Mouse (Mus musculus) spleen, postnatal 14 days (tissue): ENCODE results near the gene Clmn.

Experiments used
- DNase-seq, 2 experiments: peaks; one replicate each; pipeline ENCODE4 v3.0.0; 2021 to 2022; ENCODE audit warnings: low spot score in 2 of 2

Gene Clmn

DNA sequence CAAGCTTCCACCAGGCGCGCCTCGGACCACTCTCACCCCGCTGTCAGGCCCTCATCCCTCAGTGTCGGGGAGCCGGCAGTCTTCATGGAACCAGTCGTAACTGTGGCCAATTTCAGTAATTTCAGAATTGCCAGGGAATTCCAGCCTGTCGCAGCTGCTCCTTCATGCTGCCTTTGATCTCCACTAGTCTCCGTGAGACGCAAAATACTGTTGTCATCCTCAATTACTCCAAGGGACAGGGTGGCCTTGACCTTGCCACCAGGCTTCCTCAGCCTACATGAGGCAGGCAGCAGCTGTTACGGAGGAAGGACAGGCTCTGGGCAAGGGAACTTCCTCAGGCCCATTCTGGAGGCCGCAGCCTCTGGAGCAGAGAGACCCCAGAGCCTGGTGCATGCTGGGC, 15.5 kb upstream of the Clmn start:
- no peak for DNase-seq

DNA sequence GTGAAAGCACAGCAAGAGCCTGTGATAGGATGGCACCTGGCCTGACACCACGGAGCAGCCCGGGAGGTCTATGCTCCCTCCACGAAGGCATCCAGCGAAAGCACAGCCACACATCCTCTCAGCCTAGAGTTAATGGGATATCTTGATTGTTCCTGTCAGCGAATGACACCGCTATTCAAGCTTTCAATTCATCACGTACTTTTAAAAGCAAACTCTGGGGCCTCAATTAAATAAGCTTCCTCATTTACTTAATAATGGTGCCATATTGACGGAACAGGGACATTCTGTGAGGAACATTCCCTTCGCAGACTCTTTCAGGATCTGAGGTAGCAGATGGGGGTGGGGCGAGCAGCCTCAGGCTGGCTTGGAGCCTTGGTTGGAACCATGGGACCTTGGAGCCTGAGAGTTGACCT, 14.7 kb upstream of the Clmn start:
- DNase-seq = no peak

DNA sequence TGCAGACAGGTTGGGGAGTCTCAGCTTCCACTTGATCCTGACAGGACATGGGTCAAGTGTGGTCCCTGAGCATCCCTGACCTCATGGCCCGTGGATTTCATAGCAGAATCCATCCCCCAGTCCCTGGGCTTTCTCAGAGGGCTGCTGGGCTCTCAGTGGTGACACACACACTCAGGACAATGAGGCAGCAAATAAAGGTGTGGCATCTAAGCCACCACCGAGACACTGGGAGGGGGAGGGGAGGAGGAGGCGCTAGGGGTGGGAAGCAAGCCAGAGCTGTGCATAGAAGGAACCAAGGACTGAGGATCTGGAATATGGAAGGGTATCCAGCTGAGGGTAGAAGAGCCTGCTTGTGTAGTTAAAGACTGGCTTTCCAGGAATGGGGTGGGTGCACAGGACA, 11.2 kb upstream of the Clmn start:
- DNase-seq = no peak

DNA sequence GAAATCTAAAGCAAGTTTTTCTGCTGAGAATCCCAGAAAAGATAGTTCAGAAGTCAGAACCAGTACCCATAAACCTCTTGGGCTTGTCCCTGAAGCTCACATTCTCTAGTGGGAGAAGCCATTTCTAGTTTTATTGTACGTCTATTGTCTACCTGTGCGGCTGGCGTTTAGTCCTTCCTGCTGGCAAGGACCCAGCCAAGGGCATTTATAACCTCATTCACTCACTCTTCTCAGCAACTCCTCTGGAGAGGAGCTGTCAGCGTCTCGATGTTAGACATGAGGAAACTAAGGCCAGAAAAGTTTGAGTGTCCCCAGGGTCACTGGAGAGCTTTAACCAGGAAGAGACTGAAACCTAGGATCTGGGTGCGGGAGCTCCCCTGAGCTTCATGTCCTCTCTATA, 7.1 kb upstream of the Clmn start:
- no peak for DNase-seq

DNA sequence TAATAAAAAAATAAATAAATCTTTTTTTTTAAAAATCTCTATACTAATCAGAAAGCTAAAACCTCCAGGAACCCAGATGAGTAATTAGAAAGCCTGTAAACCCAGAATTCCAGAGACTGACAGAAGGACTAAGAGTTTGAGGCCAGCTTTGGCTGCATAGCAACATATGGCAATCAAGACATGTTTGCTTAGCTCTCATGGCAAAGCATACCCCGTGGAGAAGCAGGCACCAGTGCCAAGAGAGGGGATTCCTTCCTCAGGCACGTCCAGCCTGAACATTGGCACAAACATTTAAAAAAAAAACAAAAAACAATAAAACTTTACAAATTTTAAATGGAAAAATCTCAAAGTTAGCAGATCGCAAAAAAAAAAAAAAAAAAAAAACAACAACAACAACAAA, 4.9 kb upstream of the Clmn start:
- DNase-seq = no peak

DNA sequence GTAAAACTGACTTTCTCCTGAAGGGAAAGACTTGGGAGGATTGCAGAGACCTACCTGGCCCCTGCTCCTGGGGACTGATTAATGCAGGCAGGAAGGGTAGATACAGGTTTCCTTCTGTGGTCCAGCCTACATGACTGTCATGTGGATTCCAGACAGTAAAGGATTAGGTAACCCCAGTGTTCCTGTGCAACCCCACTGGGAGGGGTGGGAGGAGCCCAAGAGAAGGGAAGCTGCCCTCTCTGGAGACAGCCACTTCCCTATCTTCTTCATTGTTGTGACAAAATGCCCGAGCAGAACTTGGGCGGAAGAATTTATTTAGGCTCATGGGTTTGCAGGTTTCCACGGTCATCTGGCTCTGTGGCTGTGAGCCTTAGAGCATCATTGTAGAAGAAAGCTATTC, 3.6 kb upstream of the Clmn start:
- DNase-seq = no peak

DNA sequence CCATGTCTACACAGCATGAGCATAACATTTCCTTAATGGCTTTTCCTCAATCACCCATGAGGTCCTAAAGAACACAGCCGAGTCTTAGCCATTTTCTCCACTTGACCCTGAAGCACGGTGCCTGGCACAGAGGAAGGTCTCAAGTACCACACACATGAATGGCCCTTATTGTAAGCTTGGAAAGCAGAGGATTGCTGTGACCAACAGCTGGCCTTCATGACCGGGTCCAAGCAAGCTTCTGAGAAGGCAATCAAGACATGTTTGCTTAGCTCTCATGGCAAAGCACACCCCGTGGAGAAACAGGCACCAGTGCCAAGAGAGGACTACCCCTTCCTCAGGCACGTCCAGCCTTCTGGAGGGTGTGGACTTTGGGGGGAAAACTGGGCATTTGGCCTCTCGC, 3.0 kb upstream of the Clmn start:
- no peak for DNase-seq

DNA sequence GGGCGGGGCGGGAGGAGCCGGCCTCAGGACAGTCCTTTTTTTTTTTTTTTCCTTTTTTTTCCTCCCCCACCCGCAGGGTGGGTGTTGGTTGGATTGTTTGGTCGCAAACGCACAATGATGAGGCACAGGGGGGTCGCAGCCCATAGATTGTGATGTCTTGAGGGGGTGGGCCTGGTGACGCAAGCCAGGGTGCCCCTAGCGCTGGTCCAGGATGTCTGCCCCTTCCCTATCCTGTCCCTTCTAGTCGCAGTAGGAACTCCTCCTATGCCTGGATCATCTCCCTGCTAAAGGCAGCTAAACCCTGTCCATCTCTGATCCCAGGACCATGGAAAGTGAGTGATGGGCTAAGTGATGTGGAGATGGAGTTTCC, 275 bp upstream of the Clmn start:
- DNase-seq = no peak

DNA sequence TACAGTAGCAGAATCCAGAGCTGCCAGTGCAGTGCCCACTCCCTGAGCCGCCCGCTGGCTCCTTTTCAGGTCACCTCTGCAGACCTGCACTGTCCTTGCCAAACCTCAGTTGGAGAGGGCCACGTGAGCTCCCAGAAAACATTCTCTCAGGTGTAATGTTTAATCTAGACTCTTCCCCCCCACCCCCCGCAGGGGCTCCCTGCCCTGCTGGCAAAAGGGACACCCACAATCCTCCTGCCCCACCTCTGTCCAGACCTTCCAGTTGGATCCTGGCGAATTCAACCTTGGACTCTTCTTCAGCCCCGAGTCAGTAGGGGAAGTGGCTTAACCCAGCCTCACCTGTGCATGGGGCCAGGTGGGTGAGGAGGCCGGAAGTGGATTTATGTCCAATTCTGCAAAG, 1.2 kb downstream of the Clmn start:
- DNase-seq = no peak

DNA sequence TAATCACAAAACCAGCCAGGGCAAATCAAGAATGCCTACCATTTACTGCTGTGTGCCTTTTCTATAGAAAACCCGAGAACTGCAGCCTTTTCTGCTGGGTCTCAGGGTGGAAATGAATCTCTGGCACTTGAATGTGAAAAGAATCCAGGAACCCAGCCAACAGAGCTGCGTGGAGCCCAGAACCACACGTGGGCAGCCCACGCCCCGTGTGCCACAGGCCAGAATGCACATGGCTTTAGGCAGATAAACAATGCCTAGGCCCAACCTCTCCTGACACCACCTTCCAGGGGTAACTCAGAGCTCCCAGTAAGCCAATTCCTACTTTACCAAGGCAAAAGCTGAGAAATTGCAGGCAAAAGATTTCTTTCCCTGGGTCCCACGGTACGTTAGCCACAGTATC, 5.7 kb downstream of the Clmn start:
- no peak for DNase-seq

DNA sequence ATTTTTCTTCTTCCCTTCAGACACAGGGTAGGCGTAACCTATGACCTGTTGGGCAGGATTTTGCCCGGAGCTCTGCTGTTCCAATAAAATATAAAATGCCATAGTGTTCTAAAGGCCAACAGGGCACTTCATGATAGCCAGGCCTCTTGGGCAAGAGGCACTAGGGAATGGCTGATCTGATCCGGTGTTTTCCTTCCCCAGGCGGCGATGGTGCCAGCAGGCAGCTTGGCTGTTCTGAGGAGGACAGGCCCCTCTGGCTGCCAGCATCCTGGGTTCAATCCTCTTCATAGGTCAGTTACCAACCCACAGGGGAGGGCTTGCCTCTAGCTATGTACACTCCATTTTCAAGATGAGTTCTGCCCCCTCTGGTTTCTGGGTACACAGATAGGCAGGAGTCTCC, 6.1 kb downstream of the Clmn start:
- DNase-seq = no peak

DNA sequence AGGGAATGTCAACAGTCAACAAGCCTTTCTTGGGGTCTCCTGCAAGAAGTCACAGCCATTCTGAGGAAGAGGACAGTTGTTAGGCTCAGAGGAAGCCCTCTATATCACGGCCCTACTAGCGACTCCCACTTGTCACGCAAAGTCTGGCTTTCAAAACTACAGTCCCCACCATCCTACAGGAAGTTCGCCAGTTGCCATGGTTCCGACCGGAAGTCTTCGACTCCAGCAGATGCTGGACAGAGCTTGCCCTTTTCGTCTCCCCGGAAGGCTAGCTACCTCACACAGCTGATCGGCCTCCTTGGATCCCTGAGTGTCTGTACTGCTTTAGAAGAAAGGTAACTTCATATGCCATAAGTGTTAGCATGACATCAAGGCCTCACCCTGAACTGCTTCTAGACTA, 7.3 kb downstream of the Clmn start:
- DNase-seq = no peak

DNA sequence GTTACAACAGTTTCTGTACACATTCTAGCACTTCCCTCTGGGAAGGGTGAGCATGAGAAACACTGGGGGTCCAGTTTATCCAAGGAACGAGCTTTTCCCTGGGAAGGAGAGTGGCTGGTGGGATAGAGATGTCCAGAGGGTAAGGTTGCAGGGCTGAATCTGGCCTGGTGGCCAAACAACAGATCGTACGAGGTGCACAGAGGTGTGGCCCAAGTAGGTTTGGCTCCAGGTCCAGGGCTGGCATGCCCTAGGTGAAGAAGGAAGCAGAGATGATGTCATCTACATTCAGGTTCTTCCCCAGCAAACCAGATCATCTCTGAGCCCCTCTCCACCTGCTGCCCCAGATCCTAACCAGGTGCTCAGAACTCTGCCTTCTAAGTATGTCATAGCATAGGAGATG, 8.3 kb downstream of the Clmn start:
- no peak for DNase-seq

DNA sequence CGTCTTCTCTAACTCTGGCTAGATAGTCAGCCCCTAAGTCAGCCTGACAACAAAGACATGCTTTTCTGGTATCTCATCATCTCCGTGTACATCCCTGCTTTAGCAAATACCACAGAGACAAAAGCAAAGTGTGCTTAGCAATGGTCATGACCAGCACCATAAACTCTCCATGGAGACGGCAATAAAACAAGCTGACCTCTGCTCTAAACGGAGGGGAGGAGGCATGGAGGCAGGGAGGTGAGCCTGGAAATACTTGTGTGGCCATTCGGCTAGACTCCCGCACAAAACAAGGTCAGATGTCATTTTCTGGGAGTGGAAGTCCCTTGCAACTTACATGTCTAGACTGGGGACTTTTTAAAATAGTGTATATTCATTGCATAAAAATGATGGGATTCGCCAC, 9.3 kb downstream of the Clmn start:
- DNase-seq = no peak

DNA sequence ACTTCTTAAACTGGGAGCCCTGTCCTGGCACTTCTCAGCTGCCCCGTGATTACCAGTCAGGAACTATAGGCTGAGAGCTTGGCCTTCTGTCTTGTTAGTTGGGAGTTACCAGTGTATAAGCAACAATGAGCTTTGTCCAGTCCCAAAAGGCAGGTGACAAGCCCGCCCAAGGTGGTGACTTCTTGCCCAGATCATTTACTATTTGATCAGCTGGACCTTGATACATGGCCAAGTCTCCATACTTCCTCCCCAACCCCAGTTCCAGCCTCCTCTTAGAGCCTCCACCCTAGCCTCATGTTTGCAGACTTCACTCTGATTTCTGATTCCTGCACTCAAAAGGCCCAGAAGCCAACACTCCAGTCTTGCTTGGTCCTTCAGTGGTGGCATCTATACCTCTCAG, 10.1 kb downstream of the Clmn start:
- no peak for DNase-seq

DNA sequence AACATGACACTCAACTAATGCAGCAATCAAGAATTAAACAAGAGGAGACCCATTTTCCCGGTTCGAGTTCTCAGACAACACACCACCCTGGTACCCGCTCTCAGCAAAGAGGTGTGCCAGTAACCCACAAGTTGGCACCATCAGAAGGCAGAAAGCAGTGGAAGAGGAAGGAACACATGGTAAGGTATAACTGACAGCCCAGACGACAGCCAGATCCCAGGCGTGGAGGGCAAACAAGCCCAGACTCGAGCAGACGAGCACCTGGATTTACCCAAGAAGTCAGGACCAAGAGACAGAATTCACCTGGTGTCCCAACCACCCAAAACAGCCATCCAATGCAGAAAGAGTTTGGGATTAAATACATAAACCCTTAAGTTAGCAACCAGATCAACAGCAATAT, 11.5 kb downstream of the Clmn start:
- no peak for DNase-seq

DNA sequence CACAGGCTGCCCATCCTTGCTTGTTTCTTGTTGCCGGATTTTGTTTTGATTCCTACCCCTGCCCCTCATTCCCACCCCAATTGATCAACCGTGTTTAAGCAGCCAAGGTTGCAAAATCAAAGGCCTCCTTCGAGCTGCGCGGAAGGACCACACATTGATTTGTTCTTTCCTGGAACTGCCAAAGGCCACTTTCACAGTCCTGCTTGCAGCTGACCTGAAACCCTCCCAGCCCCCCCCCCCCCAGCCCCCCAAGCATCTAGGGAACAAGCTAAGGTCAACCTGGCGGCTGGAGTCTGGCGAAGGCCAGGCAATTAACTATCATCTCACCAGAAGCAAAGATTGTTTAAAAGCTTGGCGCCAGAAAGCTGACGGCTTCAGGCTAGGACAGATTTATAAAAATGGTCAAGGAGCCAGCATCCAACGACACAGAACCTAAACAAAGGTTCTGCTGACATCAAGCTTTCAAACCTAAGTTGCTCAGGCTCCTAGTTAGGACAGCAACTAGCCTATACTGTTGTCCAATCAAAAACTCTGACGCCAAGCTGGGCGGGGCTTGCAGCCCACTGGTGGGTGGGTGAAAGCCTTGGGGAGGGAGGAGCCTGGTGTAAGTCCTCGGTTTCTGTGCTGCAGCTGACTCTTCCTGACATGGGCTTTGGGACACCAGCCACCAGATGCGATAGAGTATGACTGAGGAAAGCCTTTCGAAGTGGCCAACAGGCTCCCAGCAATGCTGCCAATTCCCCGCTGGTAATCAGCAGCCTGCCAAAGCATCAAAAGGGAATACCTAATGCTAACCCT, 13.0 kb downstream of the Clmn start:
- DNase-seq = no peak

DNA sequence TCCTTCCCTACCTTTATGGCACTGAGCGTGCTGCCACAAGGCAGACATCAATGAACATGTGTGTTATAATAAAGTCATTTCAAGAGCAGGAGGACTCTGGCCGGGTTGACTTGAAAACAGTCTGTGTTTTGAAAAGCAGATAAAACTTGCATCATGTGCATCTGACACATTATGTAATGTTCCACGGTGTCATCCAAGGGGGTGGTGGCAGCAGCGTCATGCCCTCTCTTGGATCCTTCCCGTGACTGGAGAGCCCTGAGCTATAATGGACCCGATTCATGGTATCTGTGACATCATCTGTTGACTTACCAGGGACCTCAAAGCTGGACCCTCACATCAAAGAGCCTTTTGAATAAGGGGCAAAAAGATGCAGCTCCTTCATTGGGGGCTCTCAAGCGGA, 14.8 kb downstream of the Clmn start:
- no peak for DNase-seq

DNA sequence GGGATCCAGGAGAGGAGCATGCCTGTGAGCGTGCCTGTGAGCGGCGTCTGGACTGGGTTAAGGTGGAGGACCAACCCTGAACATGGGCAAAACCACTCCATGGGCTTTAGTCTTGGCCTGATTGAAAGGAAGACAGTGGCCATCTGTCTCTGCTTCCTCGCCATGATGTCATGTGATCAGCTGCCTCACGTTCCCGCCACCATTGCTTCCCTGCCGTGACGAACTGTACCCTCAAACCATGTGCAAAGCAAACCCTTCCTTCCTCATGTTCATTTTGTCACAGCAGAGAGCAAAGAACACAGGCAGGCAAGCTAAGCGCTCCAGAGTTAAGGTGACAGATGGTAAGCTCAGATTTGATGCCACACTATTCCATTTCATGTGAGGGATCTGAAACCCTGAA, 16.2 kb downstream of the Clmn start:
- no peak for DNase-seq

DNA sequence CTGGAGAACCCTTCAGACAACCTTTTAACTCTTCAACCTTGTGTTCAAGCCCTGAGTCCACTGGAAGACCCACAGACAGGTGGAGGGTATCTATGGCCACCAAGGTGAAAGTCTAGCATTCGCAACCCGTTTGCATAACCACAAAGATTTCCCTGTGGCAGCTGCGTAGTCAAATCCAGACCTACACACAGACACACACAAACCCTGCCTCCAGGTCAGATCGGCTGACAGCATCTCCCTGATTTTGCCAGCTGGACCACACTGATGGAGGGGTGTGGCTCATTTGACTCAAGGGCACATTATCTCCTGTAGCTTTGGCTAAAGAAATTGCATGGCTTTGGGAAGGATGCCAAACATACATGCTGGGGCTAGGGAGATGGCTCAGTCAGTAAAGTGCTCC, 17.6 kb downstream of the Clmn start:
- no peak for DNase-seq

DNA sequence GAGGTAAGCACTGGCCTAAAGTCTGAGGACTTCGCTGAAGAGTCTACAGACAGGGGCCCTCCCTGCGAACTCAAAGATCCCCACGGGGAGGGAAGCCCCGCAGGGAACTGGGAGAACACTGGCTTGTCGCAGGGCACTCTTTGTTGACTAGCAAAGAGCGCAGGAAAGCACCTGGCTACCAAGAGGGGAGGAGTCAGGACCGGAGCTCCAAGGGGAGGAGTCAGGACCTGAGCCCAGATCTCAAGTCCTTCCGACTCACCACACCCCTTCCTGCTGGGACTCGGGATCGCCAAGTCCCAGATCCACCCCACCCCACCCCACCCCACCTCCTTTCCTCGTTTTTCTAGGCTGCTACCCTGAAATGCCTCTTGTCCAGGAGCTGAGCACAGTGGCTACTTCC, 19.2 kb downstream of the Clmn start:
- DNase-seq = no peak

DNA sequence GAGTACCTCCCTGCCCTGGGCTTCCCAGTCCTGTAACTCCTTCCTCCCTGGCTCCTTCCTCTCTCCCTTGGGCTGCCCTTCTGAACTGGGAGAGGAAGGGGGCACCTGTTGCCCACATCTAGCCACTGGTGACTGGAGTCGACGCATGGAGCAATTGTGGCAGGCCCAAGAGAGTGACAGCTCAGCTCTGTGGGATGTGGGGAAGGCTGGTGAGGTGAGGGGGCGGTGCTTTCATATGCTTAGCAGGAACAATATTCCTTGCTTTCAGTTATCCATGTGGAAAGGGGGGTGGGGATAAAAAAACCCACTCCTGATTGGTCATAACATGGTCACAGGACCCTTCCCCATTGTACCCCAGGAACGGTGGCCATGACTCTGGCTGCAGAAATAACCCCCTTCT, 19.9 kb downstream of the Clmn start:
- no peak for DNase-seq

DNA sequence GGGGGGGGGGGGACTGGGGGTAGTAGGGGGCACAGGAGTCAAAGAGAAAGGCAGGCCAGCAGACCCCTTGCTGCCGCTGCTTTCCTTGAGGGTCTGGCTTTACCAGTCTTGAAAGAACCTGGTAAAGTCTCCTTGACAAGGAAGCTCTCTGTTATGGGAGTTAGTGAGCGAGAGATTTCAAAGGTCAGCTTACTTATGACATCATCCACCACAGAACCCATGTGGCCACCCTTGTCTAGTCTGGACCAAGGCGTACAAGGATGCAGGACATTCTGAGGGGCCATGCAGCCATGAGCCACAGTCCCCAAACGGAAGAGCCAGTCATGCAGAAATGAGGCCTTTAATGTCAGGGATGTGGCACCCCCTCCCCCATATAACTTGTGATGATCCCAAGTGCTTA, 20.6 kb downstream of the Clmn start:
- DNase-seq = no peak

DNA sequence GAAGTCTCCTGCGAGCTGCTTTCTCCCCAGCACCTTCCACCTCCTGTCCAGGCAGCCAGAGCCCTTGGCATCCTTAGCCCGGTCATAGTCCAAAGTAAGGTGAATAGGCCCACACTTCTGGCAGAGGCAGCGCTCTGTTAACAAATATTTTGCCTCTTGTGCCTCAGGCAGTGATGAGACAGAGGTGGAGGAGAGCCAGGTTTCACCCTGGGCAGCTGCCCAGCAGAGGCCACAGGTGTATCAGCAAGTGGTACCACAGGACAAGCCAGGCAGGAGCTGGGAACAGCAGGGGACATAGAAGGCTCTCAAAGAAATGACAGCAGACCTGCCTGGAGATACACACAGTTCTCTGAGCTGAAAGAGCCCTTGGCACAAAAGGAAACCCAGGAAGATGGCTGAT, 23.6 kb downstream of the Clmn start:
- no peak for DNase-seq

DNA sequence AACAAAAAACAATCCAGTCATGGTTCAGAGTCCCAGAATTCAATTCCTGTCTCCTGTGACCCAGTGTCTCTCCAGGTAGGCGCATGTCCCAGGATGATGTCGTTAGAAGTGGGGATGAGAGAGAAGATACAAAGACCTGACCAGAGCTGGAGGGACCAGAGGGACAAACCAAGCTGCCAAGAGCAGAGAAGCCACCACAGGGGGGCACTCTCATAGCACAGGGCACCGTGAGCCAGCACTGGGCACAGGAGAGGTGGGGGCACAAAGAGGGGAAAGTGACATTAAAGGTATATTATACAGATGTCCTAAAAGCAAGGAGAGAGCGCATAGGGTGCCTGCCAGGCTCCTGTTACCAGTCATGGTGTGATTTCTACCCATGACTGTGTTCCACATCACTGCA, 25.9 kb downstream of the Clmn start:
- no peak for DNase-seq
